Mouse (Mus musculus): ENCODE results near the gene Gnat2. TPM values are rescaled to one million over a fixed set of nuclear protein-coding genes. Genes with fewer than 3 reads are reported as not detected.

Gene Gnat2
- total RNA-seq, 2 experiments from 2014 or later: 0.21 TPM; not detected in 1

GRCm38 (mm10) chr3:108084767-108085270, 7.8 kb upstream of the Gnat2 start:
- no peak for DNase-seq (ENCODE audit: low spot score in 2 of 2)

- DNase-seq (ENCODE audit: low spot score in 2 of 2): peak; percentile 87 to 92
Measured at GRCm38 (mm10) chr3:108085281-108085720, 7.3 kb upstream of the Gnat2 start.

GRCm38 (mm10) chr3:108085721-108086469, 6.7 kb upstream of the Gnat2 start:
- DNase-seq (ENCODE audit: low spot score in 2 of 2): peak; percentile 31 to 42

- DNase-seq (ENCODE audit: low spot score in 2 of 2): peak in 1 of 2 experiments; percentile 42
Measured at GRCm38 (mm10) chr3:108086470-108086979, 6.1 kb upstream of the Gnat2 start, which contains the start of gene Ampd2. TSS of gene Ampd2 (minus strand) at chr3:108086651.

GRCm38 (mm10) chr3:108087329-108087728, 5.3 kb upstream of the Gnat2 start:
- no peak for DNase-seq (ENCODE audit: low spot score in 2 of 2)

- no peak for DNase-seq (ENCODE audit: low spot score in 2 of 2)
Measured at GRCm38 (mm10) chr3:108088842-108089380, 3.7 kb upstream of the Gnat2 start.

- DNase-seq (ENCODE audit: low spot score in 2 of 2): peak in 1 of 2 experiments; percentile 26
Measured at GRCm38 (mm10) chr3:108089916-108090315, 2.7 kb upstream of the Gnat2 start.

- DNase-seq (ENCODE audit: low spot score in 2 of 2): no peak
Measured at GRCm38 (mm10) chr3:108090561-108090960, 2.0 kb upstream of the Gnat2 start.

GRCm38 (mm10) chr3:108092030-108092429, 559 bp upstream of the Gnat2 start:
- DNase-seq (ENCODE audit: low spot score in 2 of 2): no peak

- DNase-seq (ENCODE audit: low spot score in 2 of 2): no peak
Measured at GRCm38 (mm10) chr3:108093306-108093705, 717 bp downstream of the Gnat2 start.

GRCm38 (mm10) chr3:108094146-108094545, 1.6 kb downstream of the Gnat2 start:
- no peak for DNase-seq (ENCODE audit: low spot score in 2 of 2)

GRCm38 (mm10) chr3:108094976-108095760, 2.6 kb downstream of the Gnat2 start:
- DNase-seq (ENCODE audit: low spot score in 2 of 2): no peak

GRCm38 (mm10) chr3:108096226-108096625, 3.6 kb downstream of the Gnat2 start:
- no peak for DNase-seq (ENCODE audit: low spot score in 2 of 2)

- DNase-seq (ENCODE audit: low spot score in 2 of 2): no peak
Measured at GRCm38 (mm10) chr3:108096726-108097125, 4.1 kb downstream of the Gnat2 start.

GRCm38 (mm10) chr3:108097656-108098055, 5.1 kb downstream of the Gnat2 start:
- no peak for DNase-seq (ENCODE audit: low spot score in 2 of 2)

- no peak for DNase-seq (ENCODE audit: low spot score in 2 of 2)
Measured at GRCm38 (mm10) chr3:108098316-108098715, 5.7 kb downstream of the Gnat2 start.

GRCm38 (mm10) chr3:108101594-108101993, 9.0 kb downstream of the Gnat2 start:
- DNase-seq (ENCODE audit: low spot score in 2 of 2): no peak

GRCm38 (mm10) chr3:108102075-108102474, 9.5 kb downstream of the Gnat2 start:
- DNase-seq (ENCODE audit: low spot score in 2 of 2): no peak

GRCm38 (mm10) chr3:108105281-108105680, 12.7 kb downstream of the Gnat2 start:
- no peak for DNase-seq (ENCODE audit: low spot score in 2 of 2)

GRCm38 (mm10) chr3:108111320-108111719, 18.7 kb downstream of the Gnat2 start:
- DNase-seq (ENCODE audit: low spot score in 2 of 2): no peak

- no peak for DNase-seq (ENCODE audit: low spot score in 2 of 2)
Measured at GRCm38 (mm10) chr3:108112246-108112645, 19.7 kb downstream of the Gnat2 start.

Data from left cerebral cortex, adult 18-20 months (tissue).